Mouse (Mus musculus) CD4-positive, CD25-positive, alpha-beta regulatory T cell, adult 4 months (primary cell): ENCODE data around the gene Kcnk2. TPM values are rescaled to one million over a fixed set of nuclear protein-coding genes. Genes with fewer than 3 reads are reported as not detected.

ENCODE experiments used
- ATAC-seq: one replicate; pipeline ENCODE4 v1.8.0; 2017
- polyA plus RNA-seq, 2 experiments: library from polyadenylated mRNA; unstranded; fragments of 100-300 nt; shearing (Covaris generic); gene quantifications; one replicate each; pipeline ENCODE4 v1.2.1; 2017

The Kcnk2 gene
- polyA plus RNA-seq: not detected

GRCm38 (mm10) chr1:189402223-189402943 is at the start of gene Kcnk2:
Gene Kcnk2 (minus strand): TSS chr1:189402273.
- no peak for ATAC-seq

GRCm38 (mm10) chr1:189440741-189441140 is 38.7 kb upstream of the Kcnk2 start:
- ATAC-seq: no peak

DNA sequence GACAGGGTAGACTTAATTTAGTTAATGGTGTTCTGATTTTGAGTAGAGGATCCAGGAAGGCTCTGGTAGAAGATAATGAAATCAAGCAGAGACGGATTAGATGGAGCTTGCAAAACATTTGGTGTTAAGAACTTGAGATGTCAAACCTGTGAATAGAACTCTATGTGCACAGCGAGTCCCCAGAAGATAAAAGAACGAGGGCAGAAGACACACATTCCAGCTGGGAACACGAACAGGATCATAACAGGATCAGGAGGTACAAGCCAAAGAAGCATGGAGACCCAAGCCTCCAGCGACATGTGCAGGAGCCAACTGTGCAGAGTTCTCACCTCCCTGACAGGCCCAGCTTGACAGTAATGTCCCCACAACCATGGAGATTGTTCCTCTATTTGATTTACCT is 35.1 kb upstream of the Kcnk2 start:
- ATAC-seq: no peak

- no peak for ATAC-seq
These were observed 33.4 kb upstream of the Kcnk2 start for GRCm38 (mm10) chr1:189435452-189435851.

DNA sequence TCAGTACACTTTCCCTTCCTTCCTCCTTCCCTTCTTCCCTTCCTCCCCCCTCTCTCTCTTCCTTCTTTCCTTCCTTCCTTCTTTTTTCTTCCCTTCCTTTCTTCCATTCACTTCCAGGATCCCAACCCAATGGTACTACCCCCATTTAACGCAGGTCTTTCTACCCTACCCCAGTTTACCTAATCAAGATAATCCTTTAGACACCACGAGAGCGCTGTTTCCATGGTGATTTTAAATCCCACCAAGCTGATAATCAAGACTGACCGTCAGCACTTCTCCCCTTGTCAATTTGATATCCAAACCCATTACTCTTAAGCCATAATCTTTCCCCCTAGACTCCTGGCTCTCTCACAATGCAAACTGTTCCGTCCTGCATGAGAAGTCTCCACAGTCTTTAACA is 29.4 kb upstream of the Kcnk2 start:
- no peak for ATAC-seq

- no peak for ATAC-seq
These were observed 28.5 kb upstream of the Kcnk2 start for GRCm38 (mm10) chr1:189430534-189430933.

DNA sequence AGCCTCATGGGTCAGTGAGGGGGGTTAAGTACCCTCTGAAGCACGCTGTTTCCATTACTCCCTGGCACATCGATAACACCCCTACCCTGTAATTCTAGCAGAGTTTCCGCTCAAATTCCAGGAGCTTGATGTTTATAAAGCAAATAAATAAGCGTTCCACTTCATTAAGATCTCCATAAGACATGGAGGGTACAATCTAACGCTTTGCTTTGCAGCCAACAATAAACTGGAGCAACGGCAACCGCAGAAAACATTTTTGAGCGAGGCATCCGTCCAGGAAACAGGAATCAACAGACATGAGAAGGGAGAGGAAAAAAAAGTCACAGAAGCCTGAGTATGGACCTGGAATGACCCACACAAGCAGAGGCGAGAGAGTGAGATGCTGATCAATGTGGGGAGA is 27.5 kb upstream of the Kcnk2 start:
- ATAC-seq: no peak

DNA sequence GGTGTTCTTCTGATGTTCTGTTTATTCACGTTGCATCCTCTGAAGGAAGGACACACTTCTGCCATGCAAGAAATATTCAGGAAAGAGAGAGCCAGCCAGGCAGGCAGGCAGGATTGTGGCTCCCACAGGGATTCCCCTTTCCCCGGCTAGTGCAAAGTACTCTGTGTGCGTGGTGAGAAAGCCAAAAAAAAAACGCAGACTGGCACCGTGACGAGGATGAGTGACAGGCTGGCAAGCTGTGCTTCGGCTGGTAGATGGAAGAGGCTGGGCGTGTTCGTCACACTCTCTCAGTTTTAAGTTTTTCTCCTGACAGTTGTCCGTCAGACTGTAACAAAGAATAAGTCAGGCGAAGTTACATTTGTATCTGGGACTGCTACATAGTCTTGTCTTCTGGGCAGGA is 24.2 kb upstream of the Kcnk2 start:
- ATAC-seq: no peak

DNA sequence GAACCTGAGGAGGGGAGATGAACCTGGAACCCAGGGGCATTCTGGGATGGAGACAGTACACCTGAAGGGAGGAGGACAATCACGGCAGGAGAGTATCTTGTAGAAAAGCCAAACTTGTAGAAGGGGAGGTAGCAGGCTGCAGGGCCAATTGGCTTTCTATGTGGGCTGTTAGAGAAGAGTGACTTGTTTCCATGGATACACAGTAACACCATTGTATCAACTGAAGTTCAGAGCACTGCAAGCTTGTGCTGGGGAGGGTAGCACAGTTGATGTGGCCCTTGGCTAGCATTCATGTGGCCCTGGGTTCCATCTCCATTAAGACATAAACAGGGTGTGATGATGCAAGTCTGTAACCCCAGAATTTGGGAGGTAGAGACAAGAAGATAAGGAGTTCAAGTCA is 17.8 kb upstream of the Kcnk2 start:
- ATAC-seq: no peak

GRCm38 (mm10) chr1:189409906-189410305 is 7.8 kb upstream of the Kcnk2 start:
- no peak for ATAC-seq

DNA sequence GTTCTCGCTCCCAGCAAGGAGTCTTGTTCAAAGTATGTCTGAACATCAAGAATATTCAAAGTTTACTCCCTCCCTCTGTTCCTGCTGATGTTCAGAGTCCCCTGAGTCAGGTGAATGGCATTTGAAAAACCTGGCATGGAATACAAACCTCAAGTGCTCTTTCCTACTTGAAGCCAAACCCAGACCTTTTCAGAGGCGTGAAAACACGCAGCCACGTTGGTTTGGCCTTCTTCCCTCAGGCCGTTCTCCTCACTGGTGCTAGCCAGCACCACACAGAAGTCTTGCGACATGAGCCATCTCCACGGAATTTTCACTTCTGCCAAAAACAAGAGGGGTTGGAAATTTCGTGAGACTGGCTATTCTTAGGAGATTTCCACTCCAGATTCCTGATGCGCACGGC is 3.1 kb upstream of the Kcnk2 start:
- ATAC-seq: no peak

DNA sequence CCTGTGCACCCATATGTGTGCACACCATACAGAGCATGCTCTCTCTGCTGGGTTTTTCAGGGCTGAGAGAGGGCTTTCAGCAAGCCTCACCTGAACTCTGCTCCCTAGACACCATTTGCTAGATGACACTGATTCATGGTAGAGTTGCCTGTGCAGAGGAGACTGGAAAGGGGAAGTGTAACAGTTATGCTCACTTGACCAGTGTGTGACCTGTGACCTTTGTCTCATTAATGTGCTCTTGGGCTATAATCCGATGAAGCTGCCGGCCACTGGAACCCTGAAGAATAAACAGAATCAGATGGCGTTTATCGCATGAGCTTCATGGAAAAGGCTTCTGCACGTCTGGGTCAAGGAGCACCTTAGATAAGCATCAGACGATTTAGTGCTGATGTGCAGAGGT is 1.5 kb upstream of the Kcnk2 start:
- no peak for ATAC-seq

GRCm38 (mm10) chr1:189403139-189403538 is 1.1 kb upstream of the Kcnk2 start:
- no peak for ATAC-seq

- ATAC-seq: no peak
These were observed 15.2 kb downstream of the Kcnk2 start for GRCm38 (mm10) chr1:189386848-189387247.

DNA sequence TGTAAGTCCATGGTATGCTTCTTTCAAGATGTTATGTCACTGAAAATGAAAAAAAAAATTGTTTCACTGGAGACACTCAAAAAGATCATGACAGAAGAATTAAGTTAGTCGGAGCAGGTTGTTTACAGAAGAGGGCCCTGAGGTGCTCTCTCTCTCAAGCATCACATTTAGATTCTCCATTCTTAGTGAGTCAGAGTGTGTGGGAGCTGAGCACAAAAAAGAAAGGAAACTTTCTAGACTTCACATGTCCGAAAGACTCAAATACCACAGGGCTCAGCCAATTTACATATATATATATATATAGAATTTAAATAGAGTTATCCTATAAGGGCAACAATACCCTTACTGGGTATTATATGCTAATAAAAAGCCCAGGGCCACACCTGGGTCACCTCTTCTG is 15.9 kb downstream of the Kcnk2 start:
- ATAC-seq: no peak

GRCm38 (mm10) chr1:189367722-189368121 is 34.4 kb downstream of the Kcnk2 start:
- ATAC-seq: no peak

- ATAC-seq: no peak
These were observed 37.9 kb downstream of the Kcnk2 start for GRCm38 (mm10) chr1:189364188-189364587.

DNA sequence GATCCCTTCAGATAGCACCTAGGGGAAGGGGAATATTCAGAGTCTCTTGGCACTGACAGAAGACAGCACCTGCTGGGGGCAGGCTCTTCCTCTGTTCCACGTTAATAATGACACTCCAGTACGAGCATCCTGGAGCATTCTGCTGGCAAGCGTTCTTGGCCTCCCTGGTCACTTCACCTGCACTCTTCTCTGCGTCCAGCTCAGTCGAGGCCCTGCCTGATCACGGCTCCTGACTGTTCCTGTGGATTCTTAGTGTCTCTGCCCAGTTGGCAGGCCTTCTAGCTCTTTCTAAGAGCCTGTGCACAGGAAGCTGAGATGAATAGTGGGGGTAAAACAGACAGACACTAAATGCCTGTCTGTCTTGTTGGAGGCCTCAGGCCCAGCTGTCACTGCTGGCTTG is 39.5 kb downstream of the Kcnk2 start:
- no peak for ATAC-seq

DNA sequence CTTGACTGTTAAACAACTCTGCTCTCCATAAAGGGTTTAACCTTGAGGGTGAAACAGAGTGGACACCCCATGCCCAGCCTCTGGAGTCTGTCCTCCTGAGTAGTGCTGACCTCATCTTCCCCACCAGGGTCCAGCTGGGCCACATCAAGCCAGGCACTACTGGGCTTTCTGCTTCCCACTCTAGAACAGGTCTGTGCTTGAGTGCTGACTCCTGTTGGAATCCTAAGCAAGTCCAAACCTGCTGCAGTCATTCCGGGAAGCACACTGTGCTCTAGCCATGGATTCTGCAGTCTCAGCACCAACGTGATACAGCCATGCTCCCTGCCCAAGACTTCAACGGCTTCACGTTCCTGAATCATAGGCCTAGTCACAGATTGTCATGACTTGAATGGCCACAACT is 42.4 kb downstream of the Kcnk2 start:
- no peak for ATAC-seq

DNA sequence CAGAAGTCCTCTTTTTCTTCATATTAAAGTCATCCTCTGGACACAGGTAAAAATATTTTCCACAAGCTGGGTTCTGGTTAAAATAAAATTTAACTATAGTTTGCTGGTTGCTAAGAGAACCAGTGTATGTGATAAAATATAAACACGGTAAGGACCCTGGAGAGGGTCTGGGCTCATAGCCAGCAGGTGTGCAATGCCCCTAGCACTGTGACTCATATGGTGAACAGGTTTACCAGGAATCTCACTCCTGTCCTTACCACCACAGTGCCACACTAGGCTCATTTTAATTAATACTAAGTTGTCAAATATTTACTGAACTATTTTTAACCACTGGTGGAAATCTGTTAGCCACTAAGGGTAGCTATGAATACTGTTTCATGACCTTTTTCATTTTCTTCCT is 48.2 kb downstream of the Kcnk2 start:
- ATAC-seq: no peak

DNA sequence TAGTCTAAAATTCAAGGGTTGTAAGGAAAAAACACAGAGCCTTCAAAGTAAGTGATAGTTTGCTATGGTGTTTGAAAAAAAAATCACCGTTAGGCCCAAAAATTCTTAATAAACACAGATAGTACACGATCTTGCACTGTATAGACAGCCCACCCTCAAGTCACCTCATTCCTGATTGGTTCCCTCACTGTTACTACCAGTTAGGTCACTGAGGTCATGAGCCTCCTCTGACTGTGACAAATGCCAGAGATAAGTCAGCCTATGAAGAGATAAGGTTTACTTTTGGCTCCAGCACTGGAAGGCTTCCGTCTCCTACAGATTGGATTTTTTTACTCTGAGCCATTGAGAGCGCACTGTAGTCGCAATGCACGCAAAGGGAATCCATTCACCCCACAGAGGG is 50.3 kb downstream of the Kcnk2 start:
- no peak for ATAC-seq

- ATAC-seq: no peak
These were observed 52.9 kb downstream of the Kcnk2 start for GRCm38 (mm10) chr1:189349205-189349604.

DNA sequence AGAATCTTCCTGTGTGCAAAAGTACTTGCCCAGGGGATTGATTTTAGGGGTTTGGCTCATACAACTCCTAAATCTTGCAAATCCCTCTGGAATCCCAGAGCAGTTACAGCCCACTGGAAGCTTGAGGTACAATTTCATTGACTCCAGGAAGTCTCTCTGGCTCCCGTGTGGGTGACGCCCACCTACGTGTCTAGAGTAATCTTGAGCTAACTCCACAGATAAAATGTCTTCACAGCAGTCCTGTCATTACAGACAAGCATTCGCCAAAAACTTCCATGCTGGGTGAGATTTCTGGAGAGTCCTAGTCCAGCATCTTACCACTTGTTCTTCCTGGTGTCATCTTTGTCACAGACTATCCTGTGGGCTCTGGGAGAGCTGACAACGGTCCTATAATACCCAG is 56.9 kb downstream of the Kcnk2 start:
- no peak for ATAC-seq

DNA sequence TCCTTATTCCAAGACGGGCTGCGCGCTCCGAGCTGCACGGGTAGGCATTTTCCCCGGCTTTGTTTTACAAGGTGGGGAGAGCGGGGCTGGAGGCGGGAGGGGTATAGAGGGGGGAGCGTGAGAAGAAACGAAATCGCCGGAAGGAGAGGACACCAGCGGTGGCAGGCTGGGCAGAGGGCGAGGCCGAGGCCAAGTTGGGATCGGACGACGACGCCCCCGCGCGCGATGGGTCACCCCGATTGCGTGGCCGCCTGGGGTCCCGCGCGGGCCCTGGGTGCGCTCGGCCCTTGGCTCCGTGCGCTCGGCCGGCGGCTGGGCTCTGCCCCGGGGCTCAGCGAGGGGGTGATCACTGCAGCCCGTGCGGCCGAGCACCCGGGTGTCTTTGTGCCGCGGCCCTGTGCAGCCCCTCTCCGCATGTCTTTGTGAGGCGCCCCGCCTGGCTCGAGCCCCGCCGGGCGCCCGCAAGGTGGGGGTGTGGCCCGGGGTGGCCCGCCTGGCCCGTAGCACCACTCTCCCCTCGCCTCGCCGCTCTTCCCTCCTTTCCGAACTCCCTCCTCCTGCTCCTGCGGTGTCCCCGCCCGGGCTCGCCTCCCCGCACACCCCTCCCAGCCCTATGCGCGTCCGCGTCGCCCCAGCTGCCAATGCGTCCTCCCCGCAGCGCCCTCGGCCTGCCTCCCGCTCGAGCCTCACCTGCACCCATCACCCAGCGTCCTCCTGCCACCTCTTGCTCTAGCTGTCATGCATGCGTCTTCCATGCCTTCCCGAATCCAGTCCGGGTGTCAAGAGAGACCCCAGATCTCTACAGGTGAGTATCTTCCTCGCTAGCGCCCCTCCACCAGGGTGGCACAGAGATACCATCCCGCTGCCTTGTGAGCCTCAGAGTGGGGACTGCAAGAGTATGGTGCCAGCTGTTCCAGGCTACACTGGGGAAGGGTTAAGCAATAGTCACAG is 58.5 kb downstream of the Kcnk2 start:
- ATAC-seq: no peak
